In the genomic region with DNA sequence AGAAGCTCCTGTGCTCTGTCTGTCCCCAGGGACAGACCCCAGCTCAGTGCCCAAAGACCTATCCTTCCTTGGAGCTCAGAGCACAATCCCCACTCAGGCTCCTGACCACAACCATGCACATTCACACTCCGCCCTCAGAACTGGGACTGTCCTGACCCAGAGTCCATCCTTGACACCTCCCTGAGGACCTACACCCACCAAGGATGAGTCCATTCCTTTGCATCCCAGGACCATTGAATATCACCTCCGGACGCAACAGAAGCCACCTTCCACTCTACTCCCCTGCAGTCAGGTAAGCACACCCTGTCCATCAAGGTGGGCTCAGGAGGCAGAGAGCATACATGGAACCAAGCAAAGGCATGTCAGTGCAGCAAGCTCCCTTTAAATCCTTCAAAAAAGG, we compare ENCODE assay signal across 8 mouse cellular contexts. TPM values are rescaled to one million over a fixed set of nuclear protein-coding genes. Genes with fewer than 3 reads are reported as not detected.
DNase-seq lines count a peak whose midpoint lies in the region; ATAC-seq and TF ChIP-seq lines count a peak whose summit lies in the region.

No protein-coding gene starts in this region.

- DNase-seq in kidney, adult 9 months: no peak
- no peak for DNase-seq in midbrain, postnatal 0 days (ENCODE audit: low spot score)
- no peak for DNase-seq in embryo, embryonic 10 days (ENCODE audit: low spot score)
- DNase-seq in cerebellum, adult 11 months: no peak
- no peak for DNase-seq in left cerebral cortex, adult 18-20 months (ENCODE audit: low spot score in 2 of 2)

- 80% methylated on average over 3 of the region's 3 CpGs for WGBS in kidney, embryonic 15.5 days
- WGBS in embryonic facial prominence, embryonic 12.5 days: 85% methylated on average over 3 of the region's 3 CpGs
- 88% methylated on average over 3 of the region's 3 CpGs for WGBS in intestine, embryonic 16.5 days
- 86% methylated on average over 3 of the region's 3 CpGs for WGBS in midbrain, postnatal 0 days

- ATAC-seq in kidney, embryonic 15.5 days (replicated peaks; ENCODE audit: low FRiP score): no peak
- no peak for ATAC-seq in embryonic facial prominence, embryonic 12.5 days (ENCODE audit: insufficient number of reproducible peaks, insufficient read depth, low FRiP score, low TSS enrichment)
- no peak for ATAC-seq in intestine, embryonic 16.5 days
- ATAC-seq in midbrain, postnatal 0 days (ENCODE audit: low FRiP score): no peak

- no peak for TF ChIP-seq CTCF in midbrain, postnatal 0 days (IDR thresholded peaks at IDR 0.05)

- H3K4me3 ChIP-seq in kidney, embryonic 15.5 days (replicated peaks): peak overlapping the region; percentile 50
- H3K4me3 ChIP-seq in embryonic facial prominence, embryonic 12.5 days: no peak overlapping the region
- peak overlapping the region; percentile 59 for H3K4me3 ChIP-seq in intestine, embryonic 16.5 days (ENCODE audit: low read length)
- H3K4me3 ChIP-seq in midbrain, postnatal 0 days (ENCODE audit: low read depth, low read length): peak overlapping the region; percentile 41; the same call in 1 of the 2 replicates

- peak overlapping the region; percentile 92 for H3K4me2 ChIP-seq in kidney, embryonic 15.5 days
- H3K4me2 ChIP-seq in embryonic facial prominence, embryonic 12.5 days (replicated peaks): peak overlapping the region; percentile 75
- H3K4me2 ChIP-seq in intestine, embryonic 16.5 days (ENCODE audit: low read depth, low read length): peak overlapping the region; percentile 90
- H3K4me2 ChIP-seq in midbrain, postnatal 0 days (ENCODE audit: low read depth, low read length, poor library complexity, severe bottlenecking): peak overlapping the region; percentile 74

- no peak overlapping the region for H3K27ac ChIP-seq in kidney, embryonic 15.5 days
- H3K27ac ChIP-seq in embryonic facial prominence, embryonic 12.5 days: no peak overlapping the region
- H3K27ac ChIP-seq in intestine, embryonic 16.5 days (ENCODE audit: low read length): no peak overlapping the region
- no peak overlapping the region for H3K27ac ChIP-seq in midbrain, postnatal 0 days (ENCODE audit: low read depth, low read length)

- H3K9ac ChIP-seq in kidney, embryonic 15.5 days: no peak overlapping the region
- H3K9ac ChIP-seq in embryonic facial prominence, embryonic 12.5 days: no peak overlapping the region
- no peak overlapping the region for H3K9ac ChIP-seq in intestine, embryonic 16.5 days (ENCODE audit: low read depth, low read length)
- 0 out of 2 replicates have a peak overlapping the region, but pooled peaks have one; percentile 57 for H3K9ac ChIP-seq in midbrain, postnatal 0 days (replicated peaks; ENCODE audit: low read length, poor library complexity, severe bottlenecking)

- H3K9me3 ChIP-seq in kidney, embryonic 15.5 days (replicated peaks): no peaks in the 10 kb centered on the region
- H3K9me3 ChIP-seq in embryonic facial prominence, embryonic 12.5 days: no peaks in the 10 kb centered on the region
- H3K9me3 ChIP-seq in intestine, embryonic 16.5 days (ENCODE audit: control insufficient read depth, low read length): no peaks in the 10 kb centered on the region
- no peaks in the 10 kb centered on the region for H3K9me3 ChIP-seq in midbrain, postnatal 0 days (ENCODE audit: low read length)

- no peaks in the 10 kb centered on the region for H3K36me3 ChIP-seq in kidney, embryonic 15.5 days
- H3K36me3 ChIP-seq in embryonic facial prominence, embryonic 12.5 days: no peaks in the 10 kb centered on the region
- no peaks in the 10 kb centered on the region for H3K36me3 ChIP-seq in intestine, embryonic 16.5 days (ENCODE audit: control insufficient read depth, insufficient read depth, low read length)
- no peaks in the 10 kb centered on the region for H3K36me3 ChIP-seq in midbrain, postnatal 0 days (ENCODE audit: insufficient read depth, low read length)

- H3K4me1 ChIP-seq in kidney, embryonic 15.5 days: peaks cover 22% of the 10 kb centered on the region
- H3K4me1 ChIP-seq in embryonic facial prominence, embryonic 12.5 days: no peaks in the 10 kb centered on the region
- H3K4me1 ChIP-seq in intestine, embryonic 16.5 days (ENCODE audit: control insufficient read depth, insufficient read depth, low read length): peaks cover 6% of the 10 kb centered on the region; the same call in 1 of the 2 replicates
- no peaks in the 10 kb centered on the region for H3K4me1 ChIP-seq in midbrain, postnatal 0 days (ENCODE audit: insufficient read depth, low read length)

- H3K27me3 ChIP-seq in kidney, embryonic 15.5 days: peaks cover 31% of the 10 kb centered on the region
- H3K27me3 ChIP-seq in embryonic facial prominence, embryonic 12.5 days: peaks cover 47% of the 10 kb centered on the region
- no peaks in the 10 kb centered on the region for H3K27me3 ChIP-seq in intestine, embryonic 16.5 days (replicated peaks; ENCODE audit: control insufficient read depth, insufficient read depth, low read length)
- 0 out of 2 replicates have a peak, but pooled peaks cover 5% of the 10 kb centered on the region for H3K27me3 ChIP-seq in midbrain, postnatal 0 days (ENCODE audit: insufficient read depth, low read length)

RNA-seq across cellular contexts. Expression of a gene that starts 1.1 kb away (rescaled TPM):
- polyA plus RNA-seq in kidney, embryonic 15.5 days (2015; fragmentation: Nextera tagmentation; extraction: Ambion mirVana): 3.2 and 3.5 TPM in 2 replicates
- polyA plus RNA-seq in embryonic facial prominence, embryonic 12.5 days (2016; fragmentation: Nextera tagmentation; extraction: Ambion mirVana): 1.6 and 1.8 TPM in 2 replicates
- 6.0 and 6.3 TPM in 2 replicates for polyA plus RNA-seq in intestine, embryonic 16.5 days (2015; fragmentation: Nextera tagmentation; extraction: Ambion mirVana)
- 7.1 and 7.5 TPM in 2 replicates for total RNA-seq in midbrain, postnatal 0 days (2014; rRNA removed)
- polyA plus RNA-seq in midbrain, postnatal 0 days (2015; fragmentation: Nextera tagmentation; extraction: Ambion mirVana): 2.6 and 2.8 TPM in 2 replicates
- total RNA-seq in left cerebral cortex, adult 18-20 months (2021): 1 to 10 TPM; 2.8 to 3.0 TPM

RNA-seq across cellular contexts. Expression of a gene that starts 50.8 kb away (rescaled TPM):
- polyA plus RNA-seq in kidney, embryonic 15.5 days (2015; fragmentation: Nextera tagmentation; extraction: Ambion mirVana): 9.9 and 10.1 TPM in 2 replicates
- 6.9 and 8.2 TPM in 2 replicates for polyA plus RNA-seq in embryonic facial prominence, embryonic 12.5 days (2016; fragmentation: Nextera tagmentation; extraction: Ambion mirVana)
- polyA plus RNA-seq in intestine, embryonic 16.5 days (2015; fragmentation: Nextera tagmentation; extraction: Ambion mirVana): 10.0 and 11.4 TPM in 2 replicates
- 35.6 and 36.5 TPM in 2 replicates for total RNA-seq in midbrain, postnatal 0 days (2014; rRNA removed)
- polyA plus RNA-seq in midbrain, postnatal 0 days (2015; fragmentation: Nextera tagmentation; extraction: Ambion mirVana): 7.8 and 9.1 TPM in 2 replicates
- 10 to 100 TPM; 52.0 to 59.4 TPM for total RNA-seq in left cerebral cortex, adult 18-20 months (2021)
